Mouse (Mus musculus): ENCODE results near the gene Klhl10. TPM values are rescaled to one million over a fixed set of nuclear protein-coding genes. Genes with fewer than 3 reads are reported as not detected.

The Klhl10 gene
- polyA plus RNA-seq, 1 experiment from 2014 or later = 0.84 TPM

GRCm38 (mm10) chr11:100485801-100486538 lies 44.3 kb downstream of the Klhl10 start:
- Histone ChIP-seq H3K4me2 (ENCODE audit: low read depth, low read length) (no peak overlapping the region), H3K36me3 (ENCODE audit: control insufficient read depth, insufficient read depth, low read length) (peaks cover 91% of the 10 kb centered on the region), H3K4me1 (ENCODE audit: control insufficient read depth, insufficient read depth, low read length) (no peaks in the 10 kb centered on the region), H3K9ac (ENCODE audit: low read depth, low read length) (no peak overlapping the region), H3K27ac (replicated peaks; ENCODE audit: low read depth, low read length) (no peak overlapping the region), H3K27me3 (replicated peaks; ENCODE audit: control insufficient read depth, insufficient read depth, low read length) (no peaks in the 10 kb centered on the region), H3K4me3 (ENCODE audit: low read depth, low read length) (no peak overlapping the region), H3K9me3 (ENCODE audit: control insufficient read depth, low read length) (no peaks in the 10 kb centered on the region)
- 87% methylated on average over 8 of the region's 8 CpGs for WGBS
- ATAC-seq (ENCODE audit: low read depth) (no peak), DNase-seq (ENCODE audit: low spot score) (peak; percentile 68)

DNA sequence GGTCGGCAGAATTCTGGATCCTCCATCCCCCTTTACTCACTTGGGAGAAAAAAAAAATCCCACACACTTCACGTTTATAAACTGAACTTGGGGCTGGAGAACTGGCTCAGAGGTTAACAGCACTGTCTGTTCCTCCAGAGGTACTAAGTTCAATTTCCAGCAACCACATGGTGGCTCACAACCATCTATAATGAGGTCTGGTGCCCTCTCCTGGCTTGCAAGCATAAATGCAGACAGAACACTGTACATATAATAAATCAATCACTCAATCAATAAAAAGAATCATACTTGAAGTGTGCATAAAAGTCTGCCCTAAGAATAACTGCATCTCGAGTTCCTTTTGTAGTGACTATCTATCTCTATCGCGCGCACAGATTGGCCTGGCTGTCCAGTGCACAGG lies 49.2 kb downstream of the Klhl10 start:
- DNase-seq (ENCODE audit: low spot score) (no peak), ATAC-seq (ENCODE audit: low read depth) (no peak)
- H3K27me3 ChIP-seq (replicated peaks; ENCODE audit: control insufficient read depth, insufficient read depth, low read length) = no peaks in the 10 kb centered on the region
- H3K9ac ChIP-seq (ENCODE audit: low read depth, low read length) = no peak overlapping the region
- peaks cover 90% of the 10 kb centered on the region for H3K36me3 ChIP-seq (ENCODE audit: control insufficient read depth, insufficient read depth, low read length)
- H3K4me1 ChIP-seq (ENCODE audit: control insufficient read depth, insufficient read depth, low read length) = no peaks in the 10 kb centered on the region
- H3K9me3 ChIP-seq (ENCODE audit: control insufficient read depth, low read length) = no peaks in the 10 kb centered on the region
- no peak overlapping the region for H3K27ac ChIP-seq (replicated peaks; ENCODE audit: low read depth, low read length)
- WGBS = 88% methylated on average over 6 of the region's 6 CpGs
- no peak overlapping the region for H3K4me2 ChIP-seq (ENCODE audit: low read depth, low read length)
- no peak overlapping the region for H3K4me3 ChIP-seq (ENCODE audit: low read depth, low read length)

DNA sequence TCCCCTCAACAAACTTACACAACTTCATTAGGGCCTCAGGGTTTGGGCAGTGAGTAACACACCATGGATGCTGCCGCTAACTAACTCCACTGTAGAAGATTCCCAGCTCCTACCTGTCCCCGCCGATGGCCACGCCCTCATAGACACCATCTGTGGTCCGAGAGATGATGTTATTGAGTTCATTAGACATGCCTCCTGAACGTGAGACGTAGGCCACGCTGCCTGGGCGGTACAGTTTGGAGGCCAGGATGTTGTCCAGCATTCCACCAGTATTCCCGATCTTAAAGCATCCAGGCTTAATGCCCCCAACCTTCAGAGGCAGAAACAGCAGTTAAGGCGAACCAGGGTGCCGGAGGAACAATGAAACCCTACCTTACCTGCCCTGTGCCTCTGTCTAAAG lies 52.1 kb downstream of the Klhl10 start:
- Histone ChIP-seq H3K27ac (replicated peaks; ENCODE audit: low read depth, low read length) (no peak overlapping the region), H3K36me3 (ENCODE audit: control insufficient read depth, insufficient read depth, low read length) (peaks cover 96% of the 10 kb centered on the region), H3K4me2 (ENCODE audit: low read depth, low read length) (no peak overlapping the region), H3K4me3 (ENCODE audit: low read depth, low read length) (no peak overlapping the region), H3K9ac (ENCODE audit: low read depth, low read length) (no peak overlapping the region), H3K9me3 (ENCODE audit: control insufficient read depth, low read length) (no peaks in the 10 kb centered on the region), H3K4me1 (ENCODE audit: control insufficient read depth, insufficient read depth, low read length) (no peaks in the 10 kb centered on the region), H3K27me3 (replicated peaks; ENCODE audit: control insufficient read depth, insufficient read depth, low read length) (no peaks in the 10 kb centered on the region)
- 88% methylated on average over 12 of the region's 12 CpGs for WGBS
- no peak for DNase-seq (ENCODE audit: low spot score)
- no peak for ATAC-seq (ENCODE audit: low read depth)

DNA sequence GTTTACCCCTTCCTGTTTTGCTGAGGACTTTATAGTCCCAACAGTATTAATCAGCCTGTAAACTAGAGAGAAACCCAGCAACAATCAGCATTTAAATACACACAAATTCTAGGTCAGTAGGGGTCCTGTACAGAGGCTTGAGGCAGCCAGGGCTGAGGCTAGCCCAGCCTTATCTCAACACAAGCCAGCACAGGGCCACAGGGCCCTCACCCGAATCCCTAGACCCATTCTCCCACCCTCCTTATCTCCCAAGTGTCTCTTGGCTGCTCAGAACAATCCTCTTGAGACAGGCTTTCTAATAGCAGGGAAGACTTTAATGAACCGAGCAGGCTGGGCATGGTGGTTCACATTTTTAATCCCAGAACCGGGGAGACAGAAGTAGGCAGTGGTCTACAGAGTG lies 58.5 kb downstream of the Klhl10 start:
- Histone ChIP-seq H3K9ac (ENCODE audit: low read depth, low read length) (no peak overlapping the region), H3K9me3 (ENCODE audit: control insufficient read depth, low read length) (no peaks in the 10 kb centered on the region), H3K27me3 (replicated peaks; ENCODE audit: control insufficient read depth, insufficient read depth, low read length) (no peaks in the 10 kb centered on the region), H3K4me2 (ENCODE audit: low read depth, low read length) (no peak overlapping the region), H3K36me3 (ENCODE audit: control insufficient read depth, insufficient read depth, low read length) (peaks cover 98% of the 10 kb centered on the region), H3K27ac (replicated peaks; ENCODE audit: low read depth, low read length) (no peak overlapping the region), H3K4me3 (ENCODE audit: low read depth, low read length) (no peak overlapping the region), H3K4me1 (ENCODE audit: control insufficient read depth, insufficient read depth, low read length) (no peaks in the 10 kb centered on the region)
- DNase-seq (ENCODE audit: low spot score) (no peak), ATAC-seq (ENCODE audit: low read depth) (no peak)
- WGBS = 85% methylated on average over 3 of the region's 3 CpGs

DNA sequence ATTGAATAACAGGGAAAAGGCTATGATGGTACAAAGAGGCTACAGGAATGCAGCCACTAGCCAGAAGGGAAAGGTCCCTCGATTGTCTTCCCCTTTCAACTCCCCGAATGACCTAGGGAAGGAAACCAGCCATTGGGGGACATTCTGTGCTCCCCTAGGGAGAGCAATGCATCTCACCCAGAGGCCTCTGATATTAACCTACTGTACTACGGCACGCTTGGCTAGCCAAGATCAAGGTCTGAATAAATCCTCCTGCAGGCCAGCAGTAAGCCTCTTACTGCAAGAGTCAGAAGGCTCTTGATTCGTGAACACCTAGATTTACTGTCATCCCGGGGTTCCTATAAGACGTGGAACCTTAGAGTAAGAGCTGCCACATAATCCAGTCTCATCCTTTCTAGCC lies 58.9 kb downstream of the Klhl10 start:
- H3K4me3 ChIP-seq (ENCODE audit: low read depth, low read length) = no peak overlapping the region
- no peak overlapping the region for H3K9ac ChIP-seq (ENCODE audit: low read depth, low read length)
- no peak overlapping the region for H3K4me2 ChIP-seq (ENCODE audit: low read depth, low read length)
- DNase-seq (ENCODE audit: low spot score) = no peak
- peaks cover 98% of the 10 kb centered on the region for H3K36me3 ChIP-seq (ENCODE audit: control insufficient read depth, insufficient read depth, low read length)
- no peaks in the 10 kb centered on the region for H3K9me3 ChIP-seq (ENCODE audit: control insufficient read depth, low read length)
- no peaks in the 10 kb centered on the region for H3K27me3 ChIP-seq (replicated peaks; ENCODE audit: control insufficient read depth, insufficient read depth, low read length)
- H3K27ac ChIP-seq (replicated peaks; ENCODE audit: low read depth, low read length) = no peak overlapping the region
- H3K4me1 ChIP-seq (ENCODE audit: control insufficient read depth, insufficient read depth, low read length) = no peaks in the 10 kb centered on the region
- 90% methylated on average over 7 of the region's 7 CpGs for WGBS
- no peak for ATAC-seq (ENCODE audit: low read depth)

- H3K9me3 ChIP-seq (ENCODE audit: control insufficient read depth, low read length) = no peaks in the 10 kb centered on the region
- no peak for DNase-seq (ENCODE audit: low spot score)
- H3K9ac ChIP-seq (ENCODE audit: low read depth, low read length) = no peak overlapping the region
- H3K4me3 ChIP-seq (ENCODE audit: low read depth, low read length) = no peak overlapping the region
- no peak for ATAC-seq (ENCODE audit: low read depth)
- 34% methylated on average over 6 of the region's 6 CpGs for WGBS
- no peaks in the 10 kb centered on the region for H3K4me1 ChIP-seq (ENCODE audit: control insufficient read depth, insufficient read depth, low read length)
- peaks cover 98% of the 10 kb centered on the region for H3K36me3 ChIP-seq (ENCODE audit: control insufficient read depth, insufficient read depth, low read length)
- no peak overlapping the region for H3K27ac ChIP-seq (replicated peaks; ENCODE audit: low read depth, low read length)
- H3K4me2 ChIP-seq (ENCODE audit: low read depth, low read length) = no peak overlapping the region
- H3K27me3 ChIP-seq (replicated peaks; ENCODE audit: control insufficient read depth, insufficient read depth, low read length) = no peaks in the 10 kb centered on the region
Measured at GRCm38 (mm10) chr11:100501321-100501720, 59.6 kb downstream of the Klhl10 start.

GRCm38 (mm10) chr11:100504990-100505660 lies 63.4 kb downstream of the Klhl10 start:
- H3K4me2 ChIP-seq (ENCODE audit: low read depth, low read length) = no peak overlapping the region
- H3K9me3 ChIP-seq (ENCODE audit: control insufficient read depth, low read length) = no peaks in the 10 kb centered on the region
- H3K4me3 ChIP-seq (ENCODE audit: low read depth, low read length) = no peak overlapping the region
- no peak for DNase-seq (ENCODE audit: low spot score)
- WGBS = 91% methylated on average over 12 of the region's 12 CpGs
- no peak overlapping the region for H3K9ac ChIP-seq (ENCODE audit: low read depth, low read length)
- no peaks in the 10 kb centered on the region for H3K4me1 ChIP-seq (ENCODE audit: control insufficient read depth, insufficient read depth, low read length)
- no peak overlapping the region for H3K27ac ChIP-seq (replicated peaks; ENCODE audit: low read depth, low read length)
- H3K36me3 ChIP-seq (ENCODE audit: control insufficient read depth, insufficient read depth, low read length) = peaks cover 95% of the 10 kb centered on the region
- no peaks in the 10 kb centered on the region for H3K27me3 ChIP-seq (replicated peaks; ENCODE audit: control insufficient read depth, insufficient read depth, low read length)
- ATAC-seq (ENCODE audit: low read depth) = no peak

DNA sequence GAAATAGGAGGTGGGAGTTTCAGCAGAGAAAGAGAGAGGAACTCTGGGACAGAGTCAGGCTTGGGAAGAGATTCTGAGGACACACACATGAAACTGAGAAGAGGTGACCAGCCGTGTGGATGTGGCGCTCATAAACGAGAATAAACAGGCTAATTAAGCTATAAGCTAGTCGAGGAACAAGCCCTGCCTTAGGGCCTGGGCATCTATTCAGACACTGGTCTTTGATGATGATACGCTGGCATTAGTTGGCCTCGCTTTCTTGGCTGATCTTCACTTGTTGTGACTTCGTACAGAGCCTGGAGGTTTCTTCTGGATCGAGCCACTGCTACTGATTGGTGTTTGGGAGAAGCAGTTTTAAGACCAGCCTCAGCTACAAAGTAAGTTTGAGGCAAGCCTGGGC lies 64.3 kb downstream of the Klhl10 start:
- no peaks in the 10 kb centered on the region for H3K4me1 ChIP-seq (ENCODE audit: control insufficient read depth, insufficient read depth, low read length)
- 94% methylated on average over 8 of the region's 8 CpGs for WGBS
- H3K9me3 ChIP-seq (ENCODE audit: control insufficient read depth, low read length) = no peaks in the 10 kb centered on the region
- no peak for DNase-seq (ENCODE audit: low spot score)
- H3K9ac ChIP-seq (ENCODE audit: low read depth, low read length) = no peak overlapping the region
- H3K4me2 ChIP-seq (ENCODE audit: low read depth, low read length) = no peak overlapping the region
- no peak for ATAC-seq (ENCODE audit: low read depth)
- peaks cover 97% of the 10 kb centered on the region for H3K36me3 ChIP-seq (ENCODE audit: control insufficient read depth, insufficient read depth, low read length)
- H3K27me3 ChIP-seq (replicated peaks; ENCODE audit: control insufficient read depth, insufficient read depth, low read length) = no peaks in the 10 kb centered on the region
- H3K27ac ChIP-seq (replicated peaks; ENCODE audit: low read depth, low read length) = no peak overlapping the region
- H3K4me3 ChIP-seq (ENCODE audit: low read depth, low read length) = no peak overlapping the region
